Mouse (Mus musculus) embryonic facial prominence, embryonic 11.5 days (tissue): ENCODE results near the gene Tcap. TPM values are rescaled to one million over a fixed set of nuclear protein-coding genes. Genes with fewer than 3 reads are reported as not detected.

Experiments used
- ATAC-seq: fragments of 200-750 bp; cut with Nextera tagmentation; replicated peaks from 2 replicates; pipeline ENCODE4 v1.8.0; 2017; ENCODE audit warnings: low read depth; ENCODE audit not compliant: insufficient number of reproducible peaks, low FRiP score, low TSS enrichment
- DNase-seq: peaks from one replicate; pipeline ENCODE4 v3.0.0-alpha.2; 2015; ENCODE audit warnings: low spot score
- H3K27ac ChIP-seq: fragments of 300-500 bp; sonication (generic); replicated peaks from 2 replicates; pipeline ENCODE4 v1.5.1; 2014; ENCODE audit warnings: mild to moderate bottlenecking, low read depth, low read length, control low read depth
- H3K27me3 ChIP-seq: fragments of 300-500 bp; sonication (generic); 2 replicates; pipeline ENCODE4 v1.6.1; 2014; ENCODE audit warnings: mild to moderate bottlenecking, low read length, moderate library complexity, mixed read lengths; ENCODE audit not compliant: control insufficient read depth, insufficient read depth
- H3K36me3 ChIP-seq: fragments of 300-500 bp; sonication (generic); replicated peaks from 2 replicates; pipeline ENCODE4 v1.6.1; 2014; ENCODE audit warnings: low read depth, mild to moderate bottlenecking, low read length, moderate library complexity, mixed read lengths; ENCODE audit not compliant: control insufficient read depth, insufficient read depth
- H3K4me1 ChIP-seq: fragments of 300-500 bp; sonication (generic); 2 replicates; pipeline ENCODE4 v1.6.1; 2014; ENCODE audit warnings: low read length, mixed read lengths; ENCODE audit not compliant: control insufficient read depth, insufficient read depth
- H3K4me2 ChIP-seq: fragments of 300-500 bp; sonication (generic); 2 replicates; pipeline ENCODE4 v1.6.1; 2014; ENCODE audit warnings: low read depth, mild to moderate bottlenecking, control low read depth, low read length, moderate library complexity
- H3K4me3 ChIP-seq: fragments of 300-500 bp; sonication (generic); 2 replicates; pipeline ENCODE4 v1.5.1; 2014; ENCODE audit warnings: low read depth, low read length, control low read depth
- H3K9ac ChIP-seq: fragments of 300-500 bp; sonication (generic); replicated peaks from 2 replicates; pipeline ENCODE4 v1.6.1; 2014; ENCODE audit warnings: mild to moderate bottlenecking, control low read depth, low read length
- H3K9me3 ChIP-seq: fragments of 300-500 bp; sonication (generic); replicated peaks from 2 replicates; pipeline ENCODE4 v1.6.1; 2016; ENCODE audit warnings: mild to moderate bottlenecking, low read length, inconsistent platforms, mixed read lengths; ENCODE audit not compliant: control insufficient read depth
- WGBS: fragments of 180-500 bp; shearing (Covaris S2); extraction: QIAGEN DNeasy Blood & Tissue Kit; methylation state at CpG from one replicate; pipeline ENCODE4 v1.1.7; 2014; 5-methylcytosine and 5-hydroxymethylcytosine counted together
- polyA plus RNA-seq: library from polyadenylated mRNA; unstranded; fragments of >200 nt; fragmentation: Nextera tagmentation; extraction: Ambion mirVana; gene quantifications from 2 replicates; pipeline ENCODE4 v1.2.1, GENCODE M21; 2014

The Tcap gene
- polyA plus RNA-seq, 1 experiment from 2014 or later, result 0.29 TPM

- ATAC-seq (no peak), DNase-seq (peak; percentile 10)
- WGBS, result 13% methylated on average over 24 of the region's 24 CpGs
- peaks cover 33% of the 10 kb centered on the region for H3K27me3 ChIP-seq
- H3K27ac ChIP-seq, result no peak overlapping the region
- H3K9me3 ChIP-seq, result no peaks in the 10 kb centered on the region
- 0 out of 2 replicates have a peak overlapping the region, but pooled peaks have one; percentile 16 for H3K4me2 ChIP-seq
- H3K4me1 ChIP-seq, result no peaks in the 10 kb centered on the region; the same call in 1 of the 2 replicates
- H3K4me3 ChIP-seq, result no peak overlapping the region
- H3K9ac ChIP-seq, result no peak overlapping the region; the same call in 1 of the 2 replicates
- no peaks in the 10 kb centered on the region for H3K36me3 ChIP-seq
These were observed 3.0 kb downstream of the Tcap start for GRCm38 (mm10) chr11:98386596-98386995.

- H3K9ac ChIP-seq, result no peak overlapping the region
- WGBS, result 46% methylated on average over 14 of the region's 14 CpGs
These were observed 3.5 kb downstream of the Tcap start for GRCm38 (mm10) chr11:98387056-98387577.

GRCm38 (mm10) chr11:98388282-98388681 is 4.7 kb downstream of the Tcap start:
- Histone ChIP-seq H3K4me1 (no peaks in the 10 kb centered on the region; the same call in 1 of the 2 replicates), H3K9me3 (no peaks in the 10 kb centered on the region), H3K27me3 (peaks cover 33% of the 10 kb centered on the region), H3K4me2 (no peak overlapping the region), H3K4me3 (no peak overlapping the region), H3K36me3 (no peaks in the 10 kb centered on the region), H3K9ac (no peak overlapping the region), H3K27ac (no peak overlapping the region)
- DNase-seq (no peak), ATAC-seq (no peak)
- WGBS, result 79% methylated on average over 10 of the region's 10 CpGs

More at GRCm38 (mm10) chr11:98387056-98387577, 3.5 kb downstream of the Tcap start:
- Histone ChIP-seq H3K4me3 (no peak overlapping the region), H3K27me3 (peaks cover 33% of the 10 kb centered on the region), H3K36me3 (no peaks in the 10 kb centered on the region), H3K4me2 (no peak overlapping the region), H3K27ac (no peak overlapping the region), H3K9me3 (no peaks in the 10 kb centered on the region), H3K4me1 (no peaks in the 10 kb centered on the region; the same call in 1 of the 2 replicates)
- DNase-seq, result no peak
- ATAC-seq, result no peak

GRCm38 (mm10) chr11:98389221-98389780 is 5.7 kb downstream of the Tcap start:
- H3K9me3 ChIP-seq, result no peaks in the 10 kb centered on the region
- H3K4me3 ChIP-seq, result no peak overlapping the region
- DNase-seq, result peak; percentile 67
- peaks cover 32% of the 10 kb centered on the region for H3K27me3 ChIP-seq
- H3K9ac ChIP-seq, result no peak overlapping the region; the same call in 1 of the 2 replicates
- H3K4me2 ChIP-seq, result no peak overlapping the region
- ATAC-seq, result no peak
- no peaks in the 10 kb centered on the region for H3K36me3 ChIP-seq
- 19% methylated on average over 9 of the region's 9 CpGs for WGBS
- no peaks in the 10 kb centered on the region; the same call in 1 of the 2 replicates for H3K4me1 ChIP-seq
- H3K27ac ChIP-seq, result no peak overlapping the region

- Histone ChIP-seq H3K27ac (no peak overlapping the region), H3K27me3 (peaks cover 31% of the 10 kb centered on the region), H3K4me1 (no peaks in the 10 kb centered on the region; the same call in 1 of the 2 replicates), H3K9ac (no peak overlapping the region), H3K36me3 (no peaks in the 10 kb centered on the region), H3K9me3 (no peaks in the 10 kb centered on the region), H3K4me3 (no peak overlapping the region), H3K4me2 (no peak overlapping the region)
- no peak for ATAC-seq
- WGBS, result 74% methylated on average over 12 of the region's 12 CpGs
- DNase-seq, result no peak
These were observed 6.5 kb downstream of the Tcap start for GRCm38 (mm10) chr11:98390141-98390540.

GRCm38 (mm10) chr11:98392034-98392433 is 8.4 kb downstream of the Tcap start:
- H3K4me2 ChIP-seq, result no peak overlapping the region
- ATAC-seq, result no peak
- no peak for DNase-seq
- H3K27me3 ChIP-seq, result peaks cover 18% of the 10 kb centered on the region
- no peak overlapping the region for H3K4me3 ChIP-seq
- H3K27ac ChIP-seq, result no peak overlapping the region
- no peaks in the 10 kb centered on the region for H3K4me1 ChIP-seq
- H3K9ac ChIP-seq, result no peak overlapping the region
- no peaks in the 10 kb centered on the region for H3K9me3 ChIP-seq
- H3K36me3 ChIP-seq, result no peaks in the 10 kb centered on the region
- 11% methylated on average over 7 of the region's 8 CpGs for WGBS

- H3K27me3 ChIP-seq, result peaks cover 12% of the 10 kb centered on the region
- H3K36me3 ChIP-seq, result no peaks in the 10 kb centered on the region
- no peaks in the 10 kb centered on the region for H3K4me1 ChIP-seq
- ATAC-seq (no peak), DNase-seq (no peak)
- no peak overlapping the region for H3K4me2 ChIP-seq
- no peak overlapping the region for H3K4me3 ChIP-seq
- no peaks in the 10 kb centered on the region for H3K9me3 ChIP-seq
- H3K27ac ChIP-seq, result no peak overlapping the region
- H3K9ac ChIP-seq, result no peak overlapping the region; the same call in 1 of the 2 replicates
- 35% methylated on average over 3 of the region's 4 CpGs for WGBS
These were observed 9.0 kb downstream of the Tcap start for GRCm38 (mm10) chr11:98392645-98393044.

GRCm38 (mm10) chr11:98393317-98393716 is 9.7 kb downstream of the Tcap start:
- H3K27ac ChIP-seq, result no peak overlapping the region
- no peaks in the 10 kb centered on the region for H3K4me1 ChIP-seq
- ATAC-seq (no peak), DNase-seq (no peak)
- H3K9me3 ChIP-seq, result no peaks in the 10 kb centered on the region
- H3K4me2 ChIP-seq, result no peak overlapping the region
- H3K27me3 ChIP-seq, result peaks cover 5% of the 10 kb centered on the region
- 64% methylated on average over 6 of the region's 6 CpGs for WGBS
- no peak overlapping the region for H3K4me3 ChIP-seq
- no peak overlapping the region for H3K9ac ChIP-seq
- no peaks in the 10 kb centered on the region for H3K36me3 ChIP-seq
